Mouse (Mus musculus) urinary bladder, postnatal 4 days (tissue): Measurements from ENCODE around the gene Xylt1.

ENCODE experiments used
- DNase-seq, 2 experiments: peaks; one replicate each; pipeline ENCODE4 v3.0.0; 2021 to 2022; ENCODE audit warnings: low spot score in 2 of 2

Gene Xylt1

GRCm38 (mm10) chr7:117394380-117394779 lies 13.6 kb downstream of the Xylt1 start:
- no peak for DNase-seq

- DNase-seq = no peak
These were observed 14.7 kb downstream of the Xylt1 start for GRCm38 (mm10) chr7:117395511-117395910.

- DNase-seq = no peak
These were observed 17.1 kb downstream of the Xylt1 start for GRCm38 (mm10) chr7:117397877-117398276.

GRCm38 (mm10) chr7:117399971-117400370 lies 19.2 kb downstream of the Xylt1 start:
- DNase-seq = no peak

- no peak for DNase-seq
These were observed 20.8 kb downstream of the Xylt1 start for GRCm38 (mm10) chr7:117401581-117401980.

GRCm38 (mm10) chr7:117406336-117406735 lies 25.6 kb downstream of the Xylt1 start:
- no peak for DNase-seq

GRCm38 (mm10) chr7:117409268-117409988 lies 28.6 kb downstream of the Xylt1 start:
- DNase-seq = no peak

GRCm38 (mm10) chr7:117411874-117412273 lies 31.1 kb downstream of the Xylt1 start:
- DNase-seq = no peak

- DNase-seq = no peak
These were observed 31.6 kb downstream of the Xylt1 start for GRCm38 (mm10) chr7:117412405-117412804.

GRCm38 (mm10) chr7:117414341-117415008 lies 33.7 kb downstream of the Xylt1 start:
- DNase-seq = no peak

GRCm38 (mm10) chr7:117415009-117415363 lies 34.2 kb downstream of the Xylt1 start:
- no peak for DNase-seq

GRCm38 (mm10) chr7:117419041-117419440 lies 38.3 kb downstream of the Xylt1 start:
- DNase-seq = no peak

- DNase-seq = no peak
These were observed 39.1 kb downstream of the Xylt1 start for GRCm38 (mm10) chr7:117419846-117420245.

GRCm38 (mm10) chr7:117420301-117420700 lies 39.5 kb downstream of the Xylt1 start:
- DNase-seq = no peak

- no peak for DNase-seq
These were observed 40.2 kb downstream of the Xylt1 start for GRCm38 (mm10) chr7:117420836-117421566.

- DNase-seq = no peak
These were observed 44.1 kb downstream of the Xylt1 start for GRCm38 (mm10) chr7:117424841-117425240.

GRCm38 (mm10) chr7:117426366-117426765 lies 45.6 kb downstream of the Xylt1 start:
- DNase-seq = no peak

GRCm38 (mm10) chr7:117428690-117429224 lies 48.0 kb downstream of the Xylt1 start:
- DNase-seq = no peak

GRCm38 (mm10) chr7:117429483-117429882 lies 48.7 kb downstream of the Xylt1 start:
- DNase-seq = no peak

- DNase-seq = no peak
These were observed 49.1 kb downstream of the Xylt1 start for GRCm38 (mm10) chr7:117429895-117430294.

- no peak for DNase-seq
These were observed 49.7 kb downstream of the Xylt1 start for GRCm38 (mm10) chr7:117430361-117430935.

- DNase-seq = no peak
These were observed 52.9 kb downstream of the Xylt1 start for GRCm38 (mm10) chr7:117433641-117434040.
